ENCODE assay signal across 17 mouse cellular contexts in the genomic region with DNA sequence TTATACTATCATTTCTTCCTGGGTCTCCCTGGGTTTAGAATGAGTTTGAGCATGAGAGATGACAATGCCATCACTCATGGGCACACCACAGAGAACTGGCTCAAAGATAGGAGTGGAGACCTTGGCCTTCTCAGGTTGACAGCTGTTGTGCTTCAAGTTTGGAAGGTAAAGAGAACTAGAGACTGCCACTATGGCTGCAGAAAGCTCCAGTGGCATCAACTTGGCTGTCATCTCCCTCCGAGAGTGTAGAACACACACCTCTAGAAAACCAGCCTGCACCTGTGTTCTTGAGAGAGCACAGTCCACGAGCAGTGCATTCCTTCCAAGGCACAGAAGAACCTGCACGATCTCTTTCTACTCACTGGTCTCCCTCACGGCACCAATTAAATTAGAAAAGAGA.
"Had no signal": no experiment of that assay in that cellular context is flagged by ENCODE, and none has a peak within 500 bp of the region (broad histone marks: within the 10 kb centered on the region; RNA-seq: fewer than 3 reads in every experiment).

No protein-coding gene starts in this region.

- DNase-seq: left cerebral cortex, postnatal 4 days; liver, postnatal 0 days; lung, embryonic 14.5 days; right cerebral cortex, adult 18-20 months; right cerebral cortex, postnatal 25 days; spleen, adult 18-20 months had no signal

- H3K9ac ChIP-seq: limb, embryonic 12.5 days; limb, embryonic 15.5 days; liver, embryonic 14.5 days; liver, postnatal 0 days; lung, embryonic 14.5 days; midbrain, embryonic 12.5 days; midbrain, embryonic 15.5 days; neural tube, embryonic 12.5 days; neural tube, embryonic 15.5 days; stomach, embryonic 15.5 days had no signal

- ATAC-seq: liver, postnatal 0 days; lung, postnatal 0 days; midbrain, embryonic 15.5 days had no signal

- H3K27ac ChIP-seq: limb, embryonic 12.5 days; limb, embryonic 15.5 days; liver, embryonic 14.5 days; macrophage; midbrain, embryonic 12.5 days; midbrain, embryonic 15.5 days; neural tube, embryonic 12.5 days; stomach, embryonic 15.5 days had no signal

- H3K9me3 ChIP-seq: limb, embryonic 12.5 days; limb, embryonic 15.5 days; midbrain, embryonic 12.5 days; midbrain, embryonic 15.5 days; neural tube, embryonic 12.5 days; neural tube, embryonic 15.5 days; stomach, embryonic 15.5 days had no signal

- H3K4me3 ChIP-seq: limb, embryonic 12.5 days; limb, embryonic 15.5 days; midbrain, embryonic 12.5 days; midbrain, embryonic 15.5 days; neural tube, embryonic 12.5 days; neural tube, embryonic 15.5 days; stomach, embryonic 15.5 days had no signal

- H3K4me1 ChIP-seq: limb, embryonic 12.5 days; limb, embryonic 15.5 days; stomach, embryonic 15.5 days had no signal

- H3K27me3 ChIP-seq: limb, embryonic 12.5 days; limb, embryonic 15.5 days; midbrain, embryonic 12.5 days; midbrain, embryonic 15.5 days; neural tube, embryonic 12.5 days; neural tube, embryonic 15.5 days; stomach, embryonic 15.5 days had no signal

- H3K36me3 ChIP-seq: limb, embryonic 15.5 days; stomach, embryonic 15.5 days had no signal

- H3K4me2 ChIP-seq: limb, embryonic 12.5 days; limb, embryonic 15.5 days; liver, embryonic 11.5 days; lung, embryonic 14.5 days; midbrain, embryonic 12.5 days; midbrain, embryonic 15.5 days; neural tube, embryonic 12.5 days; neural tube, embryonic 15.5 days; stomach, embryonic 15.5 days had no signal
